Mouse (Mus musculus) hindbrain, embryonic 16.5 days (tissue): Measurements from ENCODE around the gene Slc25a22. TPM values are rescaled to one million over a fixed set of nuclear protein-coding genes. Genes with fewer than 3 reads are reported as not detected.
"Not testable (repeated sequence)": the region's sequence is repeated elsewhere in the genome, so short reads cannot be mapped to it uniquely, and the experiment has no call there.

Experiments
- ATAC-seq: fragments of 200-750 bp; cut with Nextera tagmentation; 2 replicates; pipeline ENCODE4 v1.8.0; 2017; ENCODE audit warnings: moderate TSS enrichment, moderate library complexity
- H3K27ac ChIP-seq: fragments of 300-500 bp; sonication (generic); 2 replicates; pipeline ENCODE4 v1.5.1; 2014; ENCODE audit warnings: low read depth, mild to moderate bottlenecking, control low read depth, low read length, moderate library complexity
- H3K27me3 ChIP-seq: fragments of 300-500 bp; sonication (generic); replicated peaks from 2 replicates; pipeline ENCODE4 v1.6.1; 2014; ENCODE audit warnings: low read length; ENCODE audit not compliant: control insufficient read depth, insufficient read depth
- H3K36me3 ChIP-seq: fragments of 300-500 bp; sonication (generic); 2 replicates; pipeline ENCODE4 v1.6.1; 2014; ENCODE audit warnings: mild to moderate bottlenecking, low read length, moderate library complexity, mixed read lengths; ENCODE audit not compliant: control insufficient read depth, insufficient read depth
- H3K4me1 ChIP-seq: fragments of 300-500 bp; sonication (generic); 2 replicates; pipeline ENCODE4 v1.6.1; 2014; ENCODE audit warnings: low read depth, low read length; ENCODE audit not compliant: control insufficient read depth, insufficient read depth
- H3K4me2 ChIP-seq: fragments of 300-500 bp; sonication (generic); 2 replicates; pipeline ENCODE4 v1.6.1; 2014; ENCODE audit warnings: mild to moderate bottlenecking, low read length, control low read depth, moderate library complexity
- H3K4me3 ChIP-seq: fragments of 300-500 bp; sonication (generic); 2 replicates; pipeline ENCODE4 v1.5.1; 2014; ENCODE audit warnings: mild to moderate bottlenecking, low read length, control low read depth, moderate library complexity
- H3K9ac ChIP-seq: fragments of 300-500 bp; sonication (generic); 2 replicates; pipeline ENCODE4 v1.6.1; 2014; ENCODE audit warnings: low read depth, mild to moderate bottlenecking, control low read depth, low read length, moderate library complexity
- H3K9me3 ChIP-seq: fragments of 300-500 bp; sonication (generic); 2 replicates; pipeline ENCODE4 v1.6.1; 2014; ENCODE audit warnings: mild to moderate bottlenecking, low read length, moderate library complexity; ENCODE audit not compliant: control insufficient read depth
- WGBS: fragments of 180-500 bp; shearing (Covaris S2); extraction: QIAGEN DNeasy Blood & Tissue Kit; methylation state at CpG from one replicate; pipeline ENCODE4 v1.1.7; 2014; 5-methylcytosine and 5-hydroxymethylcytosine counted together
- polyA plus RNA-seq: library from polyadenylated mRNA; unstranded; fragments of >200 nt; fragmentation: Nextera tagmentation; extraction: Ambion mirVana; gene quantifications from 2 replicates; pipeline ENCODE4 v1.2.1, GENCODE M21; 2015

The Slc25a22 gene
- polyA plus RNA-seq, 1 experiment from 2014 or later, result 96.3 TPM

DNA sequence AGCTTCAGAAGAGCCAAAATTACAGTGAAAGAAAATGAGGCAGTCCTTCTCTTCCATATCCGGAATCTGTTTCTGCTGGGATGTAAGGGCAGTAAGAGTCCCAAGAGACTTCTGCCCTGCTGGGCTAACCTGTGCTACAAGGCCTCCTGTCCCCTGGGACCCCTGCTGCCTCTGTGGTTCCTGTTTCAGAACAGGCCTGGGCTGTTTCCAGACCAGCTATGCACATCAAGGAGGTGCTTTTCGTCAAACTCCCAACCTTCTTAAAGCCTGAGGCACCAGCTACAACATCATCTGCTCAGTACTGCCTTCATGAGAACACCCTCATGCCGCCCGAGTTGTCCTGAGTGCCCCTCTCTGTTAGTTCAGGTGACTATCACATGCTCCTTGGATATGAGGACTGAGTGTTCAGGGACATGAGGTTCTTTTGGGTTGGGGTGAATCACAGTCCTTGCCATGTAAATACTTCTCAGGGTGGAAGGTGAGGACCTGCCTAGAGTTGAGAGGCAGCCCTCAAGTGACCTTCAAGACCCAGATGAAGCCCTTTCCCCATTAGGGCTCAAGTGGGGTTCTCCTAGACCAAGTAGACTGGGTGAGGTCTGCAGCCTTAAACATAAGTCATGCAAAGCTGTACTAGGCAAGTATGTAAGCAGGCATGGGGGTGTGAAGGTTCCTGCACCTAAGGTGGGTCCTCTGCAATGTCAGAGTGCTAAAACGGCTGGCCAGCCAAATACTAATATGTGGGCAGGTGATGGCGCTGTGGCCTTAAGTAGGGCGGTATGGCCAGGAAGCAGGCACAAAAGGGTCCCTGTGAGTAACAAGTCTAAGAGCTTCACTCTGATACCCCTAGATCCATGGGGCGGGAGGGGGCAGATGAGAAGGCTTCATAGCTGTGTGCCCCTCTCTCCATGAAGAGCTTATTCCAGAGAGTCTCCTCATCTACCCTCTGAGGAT lies 19.7 kb downstream of the Slc25a22 start:
- H3K27ac ChIP-seq, result no peak overlapping the region
- H3K4me1 ChIP-seq, result peaks cover 7% of the 10 kb centered on the region
- no peaks in the 10 kb centered on the region for H3K36me3 ChIP-seq
- H3K9ac ChIP-seq, result no peak overlapping the region
- H3K4me2 ChIP-seq, result no peak overlapping the region
- no peak overlapping the region for H3K4me3 ChIP-seq
- WGBS, result 74% methylated on average over 8 of the region's 8 CpGs
- no peak for ATAC-seq
- H3K27me3 ChIP-seq, result no peaks in the 10 kb centered on the region
- H3K9me3 ChIP-seq, result no peaks in the 10 kb centered on the region

DNA sequence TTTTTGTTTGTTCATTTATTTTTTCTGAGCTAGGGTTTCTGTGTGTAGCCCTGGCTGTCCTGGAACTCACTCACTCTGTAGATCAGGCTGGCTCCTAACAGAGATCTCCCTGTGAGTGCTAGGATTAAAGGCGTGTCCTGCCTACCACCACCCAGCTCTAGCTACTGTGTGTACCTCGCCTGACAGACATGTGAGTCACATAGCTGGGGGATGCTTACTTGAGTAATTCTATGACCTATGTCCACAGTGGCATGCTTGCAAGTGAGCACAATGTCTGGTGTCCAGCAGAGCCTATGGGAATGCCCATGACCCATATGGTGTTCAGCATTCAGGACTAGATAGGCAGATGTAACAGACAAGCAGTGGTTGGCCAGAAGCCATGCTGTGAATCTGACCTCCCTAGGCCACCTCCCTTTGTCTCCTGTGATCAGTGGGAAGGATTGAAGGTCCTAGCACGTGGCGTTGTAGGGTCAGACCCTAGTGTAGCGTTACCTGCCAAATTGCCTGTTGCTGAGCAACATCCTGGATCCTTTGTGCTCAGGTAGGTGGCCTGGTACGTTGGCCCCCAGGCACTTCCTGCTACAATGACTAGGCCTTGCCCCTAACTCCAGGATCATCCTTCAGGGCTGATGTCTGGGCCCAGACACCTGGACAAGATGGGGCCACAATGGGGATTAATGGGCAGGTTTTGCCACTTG lies 21.4 kb downstream of the Slc25a22 start:
- peaks cover 10% of the 10 kb centered on the region for H3K4me1 ChIP-seq
- no peak overlapping the region for H3K27ac ChIP-seq
- no peaks in the 10 kb centered on the region for H3K27me3 ChIP-seq
- no peak overlapping the region for H3K4me3 ChIP-seq
- H3K4me2 ChIP-seq, result no peak overlapping the region
- no peak overlapping the region for H3K9ac ChIP-seq
- 69% methylated on average over 6 of the region's 6 CpGs for WGBS
- ATAC-seq, result no peak
- H3K36me3 ChIP-seq, result no peaks in the 10 kb centered on the region
- H3K9me3 ChIP-seq, result no peaks in the 10 kb centered on the region

DNA sequence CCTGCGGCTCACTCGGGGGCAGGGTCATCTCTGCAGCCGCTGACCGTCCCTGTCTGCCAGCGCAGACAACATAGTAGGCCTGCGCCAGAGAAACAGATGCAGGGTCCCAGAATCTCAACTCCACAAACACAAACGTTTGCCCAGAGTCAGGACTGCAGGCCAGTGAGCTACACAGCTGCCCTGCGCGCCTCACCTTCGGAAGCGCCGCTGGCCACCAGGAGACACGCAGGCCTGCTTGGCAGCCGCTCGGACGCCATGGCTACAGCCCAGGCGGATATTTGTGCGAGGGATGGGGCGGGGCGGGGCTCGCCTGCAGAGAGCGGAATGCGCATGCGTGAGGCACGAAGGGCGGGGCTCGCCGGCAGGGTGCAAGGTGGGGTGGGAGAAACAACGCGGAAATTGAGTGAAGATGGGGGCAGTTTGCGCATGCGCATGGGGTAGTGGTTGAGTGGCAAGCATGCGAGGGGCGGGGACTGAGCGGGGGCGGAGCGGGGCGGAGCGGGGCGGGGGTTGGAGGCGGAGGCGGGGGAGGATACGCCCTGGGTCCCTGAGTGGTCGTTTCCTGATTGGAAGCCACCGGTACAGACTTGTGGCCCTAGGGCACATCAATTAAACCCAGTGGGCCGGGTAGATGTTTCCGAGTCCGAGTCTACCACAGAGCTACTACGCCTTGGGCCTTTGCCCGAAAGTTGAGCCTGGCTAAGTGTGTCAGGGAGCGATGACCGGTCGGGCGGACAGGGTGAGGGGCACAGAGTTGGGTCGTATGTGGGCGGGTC lies 23.7 kb downstream of the Slc25a22 start, which contains the start of gene Gatd1:
Gatd1 (minus strand) TSS at position 328 of the 776 bp plus-strand sequence.
- Histone ChIP-seq H3K27ac (peak within 1 kb of the TSS; percentile 87), H3K9me3 (no peaks in the 10 kb centered on the region), H3K27me3 (no peaks in the 10 kb centered on the region), H3K4me3 (peak within 1 kb of the TSS; percentile 76), H3K9ac (peak within 1 kb of the TSS; percentile 95), H3K4me2 (peak within 1 kb of the TSS; percentile 96), H3K4me1 (peaks cover 12% of the 10 kb centered on the region), H3K36me3 (peaks cover 10% of the 10 kb centered on the region)
- peak; percentile 87 for ATAC-seq
- under 1% methylated on average over 52 of the region's 56 CpGs for WGBS

DNA sequence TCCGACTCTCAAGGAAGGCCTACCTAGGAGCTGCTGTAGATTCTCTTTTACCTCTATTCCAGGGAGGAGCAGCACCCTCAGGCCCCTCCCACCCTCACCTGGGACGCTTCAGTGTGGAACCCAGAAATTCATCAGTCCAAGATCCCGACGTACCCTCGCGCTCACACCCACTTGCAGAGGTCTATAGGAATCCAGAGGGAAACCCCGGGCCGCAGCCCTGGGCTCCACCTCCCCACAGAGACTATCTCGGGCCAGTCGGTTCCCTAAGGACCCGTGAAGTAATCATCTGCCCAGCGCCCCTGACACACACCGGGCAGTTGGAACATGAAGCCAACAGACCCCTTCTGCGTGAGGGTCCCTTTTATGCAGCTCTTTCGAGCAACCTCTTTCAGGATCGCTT lies 24.4 kb downstream of the Slc25a22 start:
- ATAC-seq, result peak; percentile 12

DNA sequence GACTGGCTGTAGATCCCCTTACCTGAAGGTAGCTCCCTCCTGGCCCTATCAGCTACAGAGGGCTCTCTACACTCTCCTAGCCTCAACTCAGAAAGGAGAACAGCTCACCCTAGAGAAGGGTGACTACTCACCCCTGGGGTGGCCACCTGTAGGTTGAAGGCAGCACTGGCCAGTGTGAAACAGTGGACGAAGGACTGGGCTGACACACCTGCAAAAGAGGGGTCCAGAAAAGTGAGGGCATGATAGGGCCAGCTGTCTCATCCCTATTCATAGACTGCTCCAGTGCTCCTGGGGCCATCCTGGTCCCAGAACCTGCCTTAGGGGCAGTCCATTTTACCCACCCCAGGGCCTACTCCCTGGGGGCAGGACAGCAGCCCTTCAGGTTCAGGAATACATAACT lies 26.0 kb downstream of the Slc25a22 start:
- no peak overlapping the region for H3K27ac ChIP-seq
- no peak for ATAC-seq
- no peak overlapping the region for H3K9ac ChIP-seq
- no peak overlapping the region for H3K4me2 ChIP-seq
- peaks cover 10% of the 10 kb centered on the region for H3K36me3 ChIP-seq
- 100% methylated on average over 1 of the region's 1 CpGs for WGBS
- H3K27me3 ChIP-seq, result no peaks in the 10 kb centered on the region
- no peak overlapping the region for H3K4me3 ChIP-seq
- H3K9me3 ChIP-seq, result no peaks in the 10 kb centered on the region
- H3K4me1 ChIP-seq, result peaks cover 13% of the 10 kb centered on the region

More for the DNA sequence above, 24.4 kb downstream of the Slc25a22 start:
- peak overlapping the region; percentile 76 for H3K4me3 ChIP-seq
- H3K4me1 ChIP-seq, result peaks cover 13% of the 10 kb centered on the region
- H3K9me3 ChIP-seq, result no peaks in the 10 kb centered on the region
- peaks cover 10% of the 10 kb centered on the region for H3K36me3 ChIP-seq
- peak overlapping the region; percentile 96 for H3K4me2 ChIP-seq
- no peaks in the 10 kb centered on the region for H3K27me3 ChIP-seq
- peak overlapping the region; percentile 95 for H3K9ac ChIP-seq
- WGBS, result 4% methylated on average over 16 of the region's 16 CpGs
- H3K27ac ChIP-seq, result peak overlapping the region; percentile 87

DNA sequence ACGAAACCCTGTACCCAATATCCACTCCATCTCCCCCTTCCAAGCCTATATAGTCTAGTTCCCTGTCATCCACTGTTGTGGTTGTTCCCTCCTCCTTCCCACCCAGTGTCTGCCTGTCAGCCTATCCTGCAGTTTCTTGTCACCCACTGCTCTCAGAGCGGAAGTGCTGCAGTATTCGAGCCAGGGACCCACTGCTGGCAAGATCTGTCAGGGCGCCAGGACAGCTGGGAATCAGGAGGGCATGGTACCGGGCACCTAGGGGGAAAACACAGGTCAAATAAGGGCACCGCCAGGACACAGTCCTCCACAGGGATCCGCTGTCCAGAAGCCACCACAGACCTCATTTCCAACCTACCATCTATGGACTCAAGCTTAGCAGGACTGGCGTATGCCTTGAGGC lies 27.1 kb downstream of the Slc25a22 start:
- Histone ChIP-seq H3K36me3 (peaks cover 10% of the 10 kb centered on the region), H3K27me3 (no peaks in the 10 kb centered on the region), H3K9ac (no peak overlapping the region), H3K4me2 (no peak overlapping the region), H3K27ac (no peak overlapping the region), H3K4me3 (no peak overlapping the region), H3K9me3 (no peaks in the 10 kb centered on the region), H3K4me1 (peaks cover 13% of the 10 kb centered on the region)
- ATAC-seq, result no peak
- 91% methylated on average over 8 of the region's 8 CpGs for WGBS

DNA sequence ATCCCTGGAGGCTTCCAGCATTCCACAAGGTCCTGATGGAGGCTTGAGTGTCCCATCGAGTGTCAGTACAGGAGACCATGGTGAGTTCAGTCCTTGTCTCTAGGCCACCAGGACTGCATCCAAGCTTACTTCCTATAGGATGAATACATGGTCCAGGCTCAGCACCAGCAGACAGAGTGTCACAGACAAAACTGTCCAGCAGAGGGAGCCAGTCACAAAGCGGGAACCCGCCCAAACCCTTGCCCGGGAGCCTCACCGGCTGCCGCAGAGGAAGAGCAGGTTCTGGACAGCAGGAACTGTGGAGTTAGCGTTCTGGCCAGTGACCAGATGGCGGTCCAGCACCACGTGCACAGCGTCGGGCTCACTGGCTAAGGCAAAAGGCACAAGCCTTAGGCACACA lies 28.9 kb downstream of the Slc25a22 start:
- H3K4me3 ChIP-seq, result no peak overlapping the region
- H3K4me2 ChIP-seq, result no peak overlapping the region
- 0 out of 2 replicates have a peak overlapping the region, but pooled peaks have one; percentile 10 for H3K9ac ChIP-seq
- H3K36me3 ChIP-seq, result peaks cover 10% of the 10 kb centered on the region
- no peaks in the 10 kb centered on the region for H3K27me3 ChIP-seq
- peaks cover 9% of the 10 kb centered on the region for H3K4me1 ChIP-seq
- peak; percentile 34; the same call in 1 of the 2 replicates for ATAC-seq
- 9% methylated on average over 11 of the region's 11 CpGs for WGBS
- H3K9me3 ChIP-seq, result no peaks in the 10 kb centered on the region
- no peak overlapping the region for H3K27ac ChIP-seq

DNA sequence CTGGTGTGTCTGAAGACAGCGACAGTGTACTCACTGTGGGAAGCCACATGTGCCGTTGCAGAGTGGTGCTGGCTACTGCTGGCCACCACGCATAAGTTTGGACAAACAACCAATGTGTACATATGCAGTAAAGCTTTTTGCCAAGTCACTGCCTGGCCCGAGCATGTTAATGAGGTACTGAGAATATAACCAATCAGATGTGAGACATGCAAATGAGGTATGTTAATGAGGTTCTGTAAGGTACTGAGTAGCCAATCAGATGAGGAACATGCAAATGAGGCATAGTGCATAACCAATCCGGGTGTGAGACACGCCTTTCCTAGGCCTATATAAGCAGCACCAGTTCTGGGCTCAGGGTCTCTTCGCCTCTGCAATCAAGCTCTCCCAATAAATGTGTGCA lies 30.0 kb downstream of the Slc25a22 start:
- peaks cover 12% of the 10 kb centered on the region for H3K36me3 ChIP-seq
- H3K27me3 ChIP-seq, H3K4me1 ChIP-seq, H3K4me2 ChIP-seq, H3K4me3 ChIP-seq, H3K9ac ChIP-seq, H3K27ac ChIP-seq, H3K9me3 ChIP-seq, ATAC-seq: not testable (repeated sequence)
- WGBS, result 98% methylated on average over 7 of the region's 7 CpGs
